In genomic region chr9:15529275-15529964, GRCm38 (mm10) we compare ENCODE assay signal across 8 mouse cellular contexts. TPM values are rescaled to one million over a fixed set of nuclear protein-coding genes. Genes with fewer than 3 reads are reported as not detected.
A peak's percentile ranks its signal among the peaks of the same experiment; 100 is the strongest.
DNase-seq lines count a peak whose midpoint lies in the region; ATAC-seq and TF ChIP-seq lines count a peak whose summit lies in the region.

No protein-coding gene starts in this region.

- no peak overlapping the region for H3K27ac ChIP-seq in forebrain, embryonic 12.5 days
- no peak overlapping the region for H3K27ac ChIP-seq in forebrain, postnatal 0 days (ENCODE audit: low read depth, low read length)
- 0 out of 2 replicates have a peak overlapping the region, but pooled peaks have one; percentile 33 for H3K27ac ChIP-seq in neural tube, embryonic 15.5 days (replicated peaks)
- no peak overlapping the region for H3K27ac ChIP-seq in layer of hippocampus, adult 2 months

- H3K4me1 ChIP-seq in forebrain, embryonic 12.5 days = peaks cover 9% of the 10 kb centered on the region
- H3K4me1 ChIP-seq in forebrain, postnatal 0 days (ENCODE audit: insufficient read depth) = no peaks in the 10 kb centered on the region
- H3K4me1 ChIP-seq in neural tube, embryonic 15.5 days = peaks cover 39% of the 10 kb centered on the region

- H3K27me3 ChIP-seq in forebrain, embryonic 12.5 days = no peaks in the 10 kb centered on the region
- no peaks in the 10 kb centered on the region for H3K27me3 ChIP-seq in forebrain, postnatal 0 days (ENCODE audit: insufficient read depth, low read length)
- H3K27me3 ChIP-seq in neural tube, embryonic 15.5 days (replicated peaks) = no peaks in the 10 kb centered on the region

- no peak overlapping the region for H3K4me2 ChIP-seq in forebrain, embryonic 12.5 days
- H3K4me2 ChIP-seq in forebrain, postnatal 0 days (ENCODE audit: low read depth) = no peak overlapping the region
- H3K4me2 ChIP-seq in neural tube, embryonic 15.5 days = no peak overlapping the region

- no peaks in the 10 kb centered on the region for H3K36me3 ChIP-seq in forebrain, embryonic 12.5 days (replicated peaks)
- no peaks in the 10 kb centered on the region for H3K36me3 ChIP-seq in forebrain, postnatal 0 days (ENCODE audit: insufficient read depth)
- H3K36me3 ChIP-seq in neural tube, embryonic 15.5 days = no peaks in the 10 kb centered on the region

- 59% methylated on average over 8 of the region's 8 CpGs for WGBS in forebrain, embryonic 12.5 days
- 37% methylated on average over 8 of the region's 8 CpGs for WGBS in forebrain, postnatal 0 days
- WGBS in neural tube, embryonic 15.5 days = 60% methylated on average over 8 of the region's 8 CpGs

- no peak overlapping the region for H3K4me3 ChIP-seq in forebrain, embryonic 12.5 days (replicated peaks)
- no peak overlapping the region for H3K4me3 ChIP-seq in forebrain, postnatal 0 days (ENCODE audit: low read depth, low read length)
- no peak overlapping the region for H3K4me3 ChIP-seq in neural tube, embryonic 15.5 days (replicated peaks)
- H3K4me3 ChIP-seq in layer of hippocampus, adult 2 months = no peak overlapping the region

- no peak overlapping the region for H3K9ac ChIP-seq in forebrain, embryonic 12.5 days
- no peak overlapping the region for H3K9ac ChIP-seq in forebrain, postnatal 0 days
- no peak overlapping the region for H3K9ac ChIP-seq in neural tube, embryonic 15.5 days (replicated peaks)

- DNase-seq in forebrain, postnatal 0 days = no peak
- DNase-seq in CD4-positive helper T cell, adult 2 months (ENCODE audit: low read depth, low spot score) = peak; percentile 59
- DNase-seq in cerebellum, postnatal 25 days = peak; percentile 72 to 80
- DNase-seq in kidney, postnatal 36 days = peak; percentile 51 to 76
- no peak for DNase-seq in natural killer cell, adult 2 months (ENCODE audit: low spot score in 2 of 2)
- no peak for DNase-seq in layer of hippocampus, adult 2 months (ENCODE audit: low spot score in 2 of 2)

- ATAC-seq in forebrain, embryonic 12.5 days (ENCODE audit: low FRiP score) = peak; percentile 42; the same call in 1 of the 2 replicates
- no peak for ATAC-seq in forebrain, postnatal 0 days
- no peak for ATAC-seq in neural tube, embryonic 15.5 days (ENCODE audit: low FRiP score)

- no peak for TF ChIP-seq CTCF in forebrain, postnatal 0 days (IDR thresholded peaks at IDR 0.05; ENCODE audit: low read depth)
- TF ChIP-seq CTCF in layer of hippocampus, adult 2 months (conservative IDR thresholded peaks at IDR 0.05) = no peak

- no peaks in the 10 kb centered on the region for H3K9me3 ChIP-seq in forebrain, embryonic 12.5 days
- no peaks in the 10 kb centered on the region for H3K9me3 ChIP-seq in forebrain, postnatal 0 days (ENCODE audit: low read length)
- no peaks in the 10 kb centered on the region for H3K9me3 ChIP-seq in neural tube, embryonic 15.5 days (replicated peaks)

RNA-seq across cellular contexts. Expression of gene Smco4, which starts 36.2 kb away (rescaled TPM):
- polyA plus RNA-seq in forebrain, embryonic 12.5 days (2016; fragmentation: Nextera tagmentation; extraction: Ambion mirVana) = 1.7 and 2.6 TPM in 2 replicates
- total RNA-seq in forebrain, postnatal 0 days (2014; rRNA removed) = 3.2 and 4.4 TPM in 2 replicates
- 0.20 and 0.64 TPM in 2 replicates for polyA plus RNA-seq in forebrain, postnatal 0 days (2015; fragmentation: Nextera tagmentation; extraction: Ambion mirVana)
- 0.72 and 1.3 TPM in 2 replicates for polyA plus RNA-seq in neural tube, embryonic 15.5 days (2015; fragmentation: Nextera tagmentation; extraction: Ambion mirVana)
- total RNA-seq in layer of hippocampus, adult 2 months (2021) = 1 to 10 TPM; 6.6 to 8.6 TPM

Comparison
In these comparisons a context has a peak if more than half of its experiments do, and no peak if none do; other contexts are left out.
1. DNase-seq: peak in CD4-positive helper T cell, adult 2 months (single experiment), cerebellum, postnatal 25 days (2 of 2) and kidney, postnatal 36 days (2 of 2); none in forebrain, postnatal 0 days (single experiment), natural killer cell, adult 2 months (0 of 2) and layer of hippocampus, adult 2 months (0 of 2).